Mouse (Mus musculus) myocyte (in vitro differentiated cells): ENCODE measurements at regions not wholly inside any gene's neighbourhood (a gene's known extent, or its start where the extent isn't known, plus 50 kb on each side); places are given as distances from the start of the nearest gene placed in this dataset.

Experiments
- MAX ChIP-seq: IDR thresholded peaks from one replicate; pipeline ENCODE4 v1.6.1; 2011; ENCODE audit warnings: low read depth, mild to moderate bottlenecking, control low read depth
- POLR2A ChIP-seq: IDR thresholded peaks from one replicate; pipeline ENCODE4 v1.6.1; 2011; ENCODE audit warnings: low read depth, mild to moderate bottlenecking, control low read depth, moderate library complexity; ENCODE audit not compliant: insufficient read length
- TCF12 ChIP-seq: IDR thresholded peaks from one replicate; pipeline ENCODE4 v1.6.1; 2011; ENCODE audit warnings: mild to moderate bottlenecking, control low read depth; ENCODE audit not compliant: poor library complexity, insufficient read depth, severe bottlenecking
- TCF3 ChIP-seq: IDR thresholded peaks from one replicate; pipeline ENCODE4 v1.6.1; 2011; ENCODE audit warnings: low read depth, control low read depth; ENCODE audit not compliant: insufficient read length
- USF1 ChIP-seq: IDR thresholded peaks from one replicate; pipeline ENCODE4 v1.6.1; 2011; ENCODE audit warnings: low read depth, mild to moderate bottlenecking, control low read depth, moderate library complexity

DNA sequence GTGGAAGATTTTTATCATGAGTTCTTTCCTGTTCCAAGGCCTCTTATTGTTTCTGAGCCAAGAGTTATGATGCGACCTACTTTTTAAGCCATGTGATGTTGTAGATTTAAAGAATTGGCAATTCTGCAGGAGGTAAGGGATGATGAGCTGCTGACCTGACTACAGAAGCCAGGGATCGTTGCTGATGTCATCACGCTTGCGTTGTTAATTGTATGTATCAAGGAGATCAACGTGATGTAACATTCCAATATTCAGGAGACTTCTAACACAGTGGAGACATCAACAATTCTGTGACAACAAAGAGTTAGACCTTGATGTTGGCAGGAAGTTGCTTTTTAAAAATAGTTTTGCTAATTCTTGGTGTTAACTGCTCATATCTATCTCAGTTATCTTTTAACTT lies 102.5 kb downstream of the Ccdc71l start:
- TF ChIP-seq USF1 (no peak), MAX (no peak), POLR2A (no peak), TCF12 (no peak), TCF3 (no peak)
